Mouse (Mus musculus): ENCODE results near the gene Klhl29.

- TF ChIP-seq CTCF (IDR thresholded peaks at IDR 0.05; ENCODE audit: control insufficient read depth, insufficient read depth, low read length) (no peak), POLR2A (IDR thresholded peaks at IDR 0.05; ENCODE audit: borderline replicate concordance, control insufficient read depth, low read depth, low read length) (no peak)
Observed at GRCm38 (mm10) chr12:5073191-5073590, 302.3 kb downstream of the Klhl29 start.

Data from bone marrow, adult 2 months (tissue).